Mouse (Mus musculus) kidney, adult 2 months (tissue): ENCODE data around the gene Nmrk1. TPM values are rescaled to one million over a fixed set of nuclear protein-coding genes. Genes with fewer than 3 reads are reported as not detected.
A peak's percentile ranks its signal among the peaks of the same experiment; 100 is the strongest.

Source experiments
- DNase-seq: peaks from one replicate; pipeline ENCODE4 v3.0.0; 2021
- H3K27ac ChIP-seq: fragments of 200-500 bp; 2 replicates; pipeline ENCODE4 v1.5.1; 2012; ENCODE audit warnings: low read depth, low read length, control low read depth, inconsistent platforms; ENCODE audit not compliant: insufficient read depth
- H3K27me3 ChIP-seq: fragments of 200-500 bp; replicated peaks from 2 replicates; pipeline ENCODE4 v1.6.1; 2012; ENCODE audit warnings: mild to moderate bottlenecking, moderate library complexity, low read length, inconsistent platforms; ENCODE audit not compliant: control insufficient read depth, insufficient read depth
- H3K36me3 ChIP-seq: fragments of 200-500 bp; 2 replicates; pipeline ENCODE4 v1.6.1; 2012; ENCODE audit warnings: mild to moderate bottlenecking, moderate library complexity, low read length, inconsistent platforms; ENCODE audit not compliant: control insufficient read depth, insufficient read depth
- H3K4me1 ChIP-seq: fragments of 200-500 bp; 2 replicates; pipeline ENCODE4 v1.6.1; 2011; ENCODE audit warnings: low read length; ENCODE audit not compliant: control insufficient read depth, insufficient read depth
- H3K4me3 ChIP-seq: fragments of 200-500 bp; 2 replicates; pipeline ENCODE4 v1.5.1; 2011; ENCODE audit warnings: mild to moderate bottlenecking, low read depth, low read length, control low read depth; ENCODE audit not compliant: insufficient read depth
- CTCF ChIP-seq: fragments of 200-500 bp; conservative IDR thresholded peaks from 2 replicates; pipeline ENCODE4 v1.5.1; 2011; ENCODE audit warnings: low read depth, mild to moderate bottlenecking, control low read depth, low read length, moderate library complexity, mixed read lengths; ENCODE audit not compliant: insufficient read depth, insufficient read length
- POLR2A ChIP-seq: fragments of 200-500 bp; IDR thresholded peaks from one replicate; pipeline ENCODE4 v1.6.1; 2011; ENCODE audit warnings: low read depth, low read length, control low read depth
- WGBS: fragments of 180-500 bp; shearing (Covaris S2); methylation state at CpG from one replicate; pipeline ENCODE4 v1.1.7; 2018; 5-methylcytosine and 5-hydroxymethylcytosine counted together
- polyA plus RNA-seq: library from polyadenylated mRNA; depleted of rRNA; stranded (reverse); fragments of >200 nt; gene quantifications from 2 replicates; pipeline ENCODE4 v1.2.3, GENCODE M21; 2012

Gene Nmrk1
- polyA plus RNA-seq, 1 experiment: 78.6 TPM

DNA sequence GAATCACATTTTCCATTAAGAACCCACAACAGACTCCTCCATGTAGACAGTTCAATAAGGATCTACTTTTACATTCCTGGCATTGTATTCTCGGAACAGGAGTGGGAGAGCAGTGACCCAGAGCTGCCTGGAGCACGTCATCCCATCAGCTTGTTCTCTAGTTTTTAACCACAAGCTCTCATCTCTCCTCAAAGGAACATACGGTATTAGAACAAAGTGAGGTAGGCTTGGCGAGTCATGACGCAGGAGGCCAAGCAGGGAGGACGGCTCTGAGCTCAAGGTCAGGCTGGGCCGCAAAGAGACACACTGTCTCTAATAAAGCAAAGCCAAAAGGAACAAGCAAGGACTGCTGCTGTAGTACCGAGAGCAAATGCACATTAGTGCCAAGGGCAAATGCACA is 32.7 kb upstream of the Nmrk1 start:
- no peaks in the 10 kb centered on the region for H3K27me3 ChIP-seq
- peak overlapping the region; percentile 60; the same call in 1 of the 2 replicates for H3K27ac ChIP-seq
- TF ChIP-seq CTCF (no peak), POLR2A (no peak)
- peaks cover 11% of the 10 kb centered on the region for H3K4me1 ChIP-seq
- H3K4me3 ChIP-seq: no peak overlapping the region
- 45% methylated on average over 8 of the region's 8 CpGs for WGBS
- H3K36me3 ChIP-seq: no peaks in the 10 kb centered on the region
- DNase-seq: no peak

DNA sequence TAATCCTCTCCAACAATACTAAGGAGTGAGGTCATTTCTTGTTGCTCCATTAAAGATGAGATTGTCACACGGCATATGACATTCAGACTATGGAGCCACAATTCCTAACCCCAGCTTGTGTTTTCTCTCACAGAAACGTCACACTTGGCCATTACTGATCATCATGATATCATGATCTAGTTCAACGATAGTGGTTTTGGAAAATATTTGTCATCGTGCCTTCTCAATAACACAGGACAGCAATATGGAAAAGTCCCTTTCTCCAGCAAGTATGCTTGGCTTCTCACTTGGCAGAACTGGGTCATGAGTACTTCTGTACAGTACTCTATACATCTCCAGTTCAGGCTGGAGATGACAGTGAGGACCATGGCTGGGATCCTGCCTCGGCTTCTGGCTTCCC is 32.1 kb upstream of the Nmrk1 start:
- no peaks in the 10 kb centered on the region for H3K27me3 ChIP-seq
- no peaks in the 10 kb centered on the region for H3K36me3 ChIP-seq
- no peak for DNase-seq
- peaks cover 9% of the 10 kb centered on the region for H3K4me1 ChIP-seq
- H3K27ac ChIP-seq: no peak overlapping the region
- TF ChIP-seq POLR2A: no peak
- no peak for TF ChIP-seq CTCF
- H3K4me3 ChIP-seq: no peak overlapping the region
- 90% methylated on average over 5 of the region's 5 CpGs for WGBS

DNA sequence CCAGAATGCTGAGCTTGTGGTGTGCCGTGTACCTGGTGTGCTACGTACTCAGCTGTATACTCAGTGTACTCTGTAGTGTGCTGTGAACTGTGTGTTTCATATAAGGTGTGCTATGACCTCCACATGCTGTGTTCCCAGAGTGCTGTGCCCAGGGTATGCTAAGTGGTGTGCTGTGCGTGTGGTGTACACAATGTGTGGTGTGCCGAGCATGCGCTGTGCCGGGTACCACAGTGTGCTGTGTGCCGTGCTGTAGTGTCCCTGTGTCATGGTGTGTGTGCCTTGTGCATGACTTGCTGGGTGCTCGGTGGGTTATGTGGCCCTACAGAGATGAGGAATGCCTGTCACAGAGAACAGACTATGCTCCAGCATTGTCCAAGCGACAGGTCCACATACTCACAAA is 31.1 kb upstream of the Nmrk1 start:
- DNase-seq: no peak
- Histone ChIP-seq H3K36me3 (no peaks in the 10 kb centered on the region), H3K4me1 (peaks cover 4% of the 10 kb centered on the region), H3K27me3 (no peaks in the 10 kb centered on the region), H3K4me3 (no peak overlapping the region), H3K27ac (no peak overlapping the region)
- 96% methylated on average over 9 of the region's 9 CpGs for WGBS
- TF ChIP-seq POLR2A (no peak), CTCF (no peak)

DNA sequence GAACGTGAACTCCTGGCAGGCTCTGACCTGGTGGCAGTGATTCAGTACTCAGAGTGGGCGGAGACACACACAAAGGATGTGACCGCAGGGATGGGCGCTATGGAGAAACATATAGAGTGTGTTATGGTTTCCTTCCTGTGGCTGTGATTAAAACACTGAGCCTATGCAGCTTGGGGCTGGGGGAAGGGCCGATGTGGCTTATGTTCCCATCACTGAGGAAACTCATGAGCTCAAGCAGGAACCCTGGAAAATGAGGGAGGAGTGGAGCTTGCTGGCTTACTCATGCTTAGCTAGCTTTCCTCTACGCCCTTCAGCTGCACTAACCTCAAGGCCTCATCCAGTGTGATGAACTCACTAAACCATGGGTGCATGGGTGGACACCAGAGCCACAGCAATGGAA is 28.7 kb upstream of the Nmrk1 start:
- 79% methylated on average over 6 of the region's 6 CpGs for WGBS
- TF ChIP-seq CTCF (no peak), POLR2A (no peak)
- Histone ChIP-seq H3K27me3 (no peaks in the 10 kb centered on the region), H3K27ac (no peak overlapping the region), H3K4me1 (peaks cover 10% of the 10 kb centered on the region), H3K36me3 (no peaks in the 10 kb centered on the region), H3K4me3 (no peak overlapping the region)
- no peak for DNase-seq

DNA sequence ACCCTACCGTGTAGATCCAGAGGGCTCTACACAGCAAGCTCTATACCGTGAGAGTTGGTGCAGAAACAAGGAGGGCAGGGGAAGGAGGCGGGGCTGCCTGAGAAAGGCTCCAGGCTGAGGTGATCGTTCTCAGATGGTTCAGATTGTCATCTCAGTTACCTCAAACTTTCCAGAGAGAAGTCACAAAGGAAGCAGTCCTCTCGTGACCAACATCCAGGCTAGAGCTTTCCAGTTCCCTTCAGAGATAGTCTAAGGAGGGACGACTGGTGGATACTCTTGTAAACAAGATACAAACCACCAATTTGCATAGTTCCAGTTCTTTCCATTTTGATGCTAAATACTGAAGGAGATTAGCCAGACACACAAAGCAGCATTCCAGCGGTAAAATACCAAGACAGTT is 23.8 kb upstream of the Nmrk1 start:
- TF ChIP-seq POLR2A (no peak), CTCF (no peak)
- Histone ChIP-seq H3K4me1 (peaks cover 18% of the 10 kb centered on the region), H3K36me3 (no peaks in the 10 kb centered on the region), H3K27me3 (no peaks in the 10 kb centered on the region), H3K27ac (no peak overlapping the region), H3K4me3 (no peak overlapping the region)
- WGBS: 42% methylated on average over 7 of the region's 7 CpGs
- DNase-seq: no peak

DNA sequence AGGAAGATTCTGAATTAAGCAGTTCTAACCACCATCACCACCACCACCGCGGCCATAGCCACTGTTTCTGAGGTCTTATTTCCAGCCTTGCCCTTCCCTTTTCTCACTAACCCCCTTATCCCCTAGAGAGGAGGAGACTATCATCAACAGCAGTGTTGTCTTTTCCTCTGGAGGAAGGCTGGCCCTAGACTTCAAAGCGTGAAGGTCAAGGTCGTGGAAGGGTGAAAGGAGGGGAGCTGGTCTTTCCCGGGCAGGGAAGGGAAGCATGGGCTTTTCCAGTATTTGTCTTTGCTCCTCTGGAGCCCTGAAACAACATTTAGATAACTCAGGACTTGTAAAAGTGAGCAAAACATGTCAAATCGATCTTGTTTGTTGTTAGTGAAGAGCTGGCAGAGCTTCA is 22.8 kb upstream of the Nmrk1 start:
- TF ChIP-seq CTCF (no peak), POLR2A (no peak)
- DNase-seq: no peak
- no peak overlapping the region for H3K27ac ChIP-seq

DNA sequence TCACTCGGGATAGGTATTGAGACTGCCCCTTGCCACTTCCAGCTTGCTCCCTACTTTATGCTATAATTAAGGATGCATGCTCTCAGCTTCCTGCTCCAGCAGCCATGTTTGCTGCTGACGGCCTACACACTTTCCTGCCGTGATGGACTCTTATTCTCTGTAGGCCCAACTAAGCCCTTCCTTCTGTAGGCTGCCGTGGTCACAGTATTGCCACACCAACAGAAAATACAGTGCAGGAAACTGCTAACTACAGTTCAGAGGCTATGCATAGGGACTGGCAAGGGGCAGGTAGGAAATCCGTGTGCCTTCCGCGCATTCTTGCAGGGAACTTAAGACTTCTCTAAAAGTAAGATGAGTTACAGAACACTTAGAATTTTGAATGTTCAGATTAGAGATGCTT is 17.4 kb upstream of the Nmrk1 start:
- TF ChIP-seq POLR2A (no peak), CTCF (no peak)
- H3K4me3 ChIP-seq: no peak overlapping the region
- peaks cover 20% of the 10 kb centered on the region for H3K4me1 ChIP-seq
- no peak for DNase-seq
- no peak overlapping the region for H3K27ac ChIP-seq
- H3K27me3 ChIP-seq: no peaks in the 10 kb centered on the region
- H3K36me3 ChIP-seq: no peaks in the 10 kb centered on the region
- WGBS: 79% methylated on average over 7 of the region's 7 CpGs

More for the DNA sequence above, 22.8 kb upstream of the Nmrk1 start:
- 30% methylated on average over 6 of the region's 6 CpGs for WGBS
- no peaks in the 10 kb centered on the region for H3K36me3 ChIP-seq
- H3K27me3 ChIP-seq: no peaks in the 10 kb centered on the region
- peaks cover 21% of the 10 kb centered on the region for H3K4me1 ChIP-seq
- H3K4me3 ChIP-seq: no peak overlapping the region

DNA sequence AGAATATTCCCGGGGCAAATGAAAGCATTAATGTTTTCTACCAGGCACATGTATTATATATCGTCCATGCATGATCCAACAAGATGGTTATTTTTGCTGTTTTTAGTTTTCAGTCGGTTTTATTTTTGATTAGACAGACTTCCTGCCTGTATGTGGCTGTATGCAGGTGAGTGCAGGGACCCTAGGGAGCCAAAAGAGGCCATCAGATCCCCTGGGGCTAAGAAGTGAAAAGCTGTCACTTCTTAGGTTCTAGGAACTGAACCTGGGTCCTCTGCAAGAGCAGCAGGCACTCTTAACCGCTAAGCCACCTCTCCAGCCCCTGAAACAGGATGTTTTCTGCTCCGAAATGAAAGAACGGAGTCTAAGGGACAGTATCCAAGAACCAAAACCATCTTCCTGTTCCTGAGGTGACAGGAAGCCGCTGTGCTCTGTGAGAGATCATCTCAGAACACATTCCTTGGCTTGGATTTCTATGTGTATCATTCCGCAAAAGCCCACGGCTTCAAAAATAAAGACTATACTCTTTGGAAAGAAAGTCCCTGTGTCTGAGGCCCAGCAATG is 16.0 kb upstream of the Nmrk1 start:
- WGBS: 64% methylated on average over 9 of the region's 9 CpGs

More for the DNA sequence above, 16.0 kb upstream of the Nmrk1 start:
- DNase-seq: peak; percentile 60
- TF ChIP-seq CTCF: no peak
- no peak for TF ChIP-seq POLR2A
- Histone ChIP-seq H3K4me3 (no peak overlapping the region), H3K27ac (peak overlapping the region; percentile 89), H3K4me1 (peaks cover 24% of the 10 kb centered on the region), H3K27me3 (no peaks in the 10 kb centered on the region), H3K36me3 (no peaks in the 10 kb centered on the region)
